Mouse (Mus musculus) cerebellum, adult 9-11 months (tissue): ENCODE results near the gene Cryzl1.

Source experiments
- DNase-seq: peaks from one replicate; pipeline ENCODE4 v3.0.0; 2022

The Cryzl1 gene

GRCm38 (mm10) chr16:91728123-91729065 is at the start of gene Cryzl1:
Gene Cryzl1 (minus strand): TSS chr16:91728975.
- DNase-seq = peak; percentile 100

- no peak for DNase-seq
Observed at GRCm38 (mm10) chr16:91772586-91772985, 43.8 kb upstream of the Cryzl1 start.

- no peak for DNase-seq
Observed at GRCm38 (mm10) chr16:91771334-91771733, 42.6 kb upstream of the Cryzl1 start.

GRCm38 (mm10) chr16:91770662-91771061 is 41.9 kb upstream of the Cryzl1 start:
- DNase-seq = no peak

- peak; percentile 77 for DNase-seq
Observed at GRCm38 (mm10) chr16:91769911-91770310, 41.1 kb upstream of the Cryzl1 start.

GRCm38 (mm10) chr16:91768586-91768985 is 39.8 kb upstream of the Cryzl1 start:
- no peak for DNase-seq

- DNase-seq = peak; percentile 90
Observed at GRCm38 (mm10) chr16:91767165-91767701, 38.5 kb upstream of the Cryzl1 start.

GRCm38 (mm10) chr16:91765816-91766210 is 37.0 kb upstream of the Cryzl1 start:
- DNase-seq = no peak

- no peak for DNase-seq
Observed at GRCm38 (mm10) chr16:91765121-91765815, 36.5 kb upstream of the Cryzl1 start.

- no peak for DNase-seq
Observed at GRCm38 (mm10) chr16:91764414-91764813, 35.6 kb upstream of the Cryzl1 start.

- DNase-seq = no peak
Observed at GRCm38 (mm10) chr16:91763975-91764374, 35.2 kb upstream of the Cryzl1 start.

GRCm38 (mm10) chr16:91762476-91762875 is 33.7 kb upstream of the Cryzl1 start:
- DNase-seq = no peak

GRCm38 (mm10) chr16:91761761-91762160 is 33.0 kb upstream of the Cryzl1 start:
- no peak for DNase-seq

GRCm38 (mm10) chr16:91761202-91761601 is 32.4 kb upstream of the Cryzl1 start:
- DNase-seq = no peak

GRCm38 (mm10) chr16:91754957-91755356 is 26.2 kb upstream of the Cryzl1 start:
- no peak for DNase-seq

- no peak for DNase-seq
Observed at GRCm38 (mm10) chr16:91753611-91754010, 24.8 kb upstream of the Cryzl1 start.

GRCm38 (mm10) chr16:91751644-91752385 is 23.0 kb upstream of the Cryzl1 start:
- DNase-seq = no peak

- no peak for DNase-seq
Observed at GRCm38 (mm10) chr16:91747567-91747966, 18.8 kb upstream of the Cryzl1 start.

- peak; percentile 84 for DNase-seq
Observed at GRCm38 (mm10) chr16:91746101-91746950, 17.6 kb upstream of the Cryzl1 start.

GRCm38 (mm10) chr16:91743055-91743454 is 14.3 kb upstream of the Cryzl1 start:
- DNase-seq = no peak

GRCm38 (mm10) chr16:91740918-91741255 is 12.1 kb upstream of the Cryzl1 start:
- no peak for DNase-seq
